Mouse (Mus musculus) E14TG2a.4 (cell line): ENCODE measurements around the gene Pde4dip.

Experiments
- H3K27me3 ChIP-seq: 2 replicates; pipeline ENCODE4 v1.6.1; 2014; ENCODE audit warnings: low read length, control low read depth; ENCODE audit not compliant: insufficient read depth
- H3K36me3 ChIP-seq: 2 replicates; pipeline ENCODE4 v1.6.1; 2014; ENCODE audit warnings: low read length, control low read depth; ENCODE audit not compliant: insufficient read depth
- H3K4me1 ChIP-seq: replicated peaks from 2 replicates; pipeline ENCODE4 v1.6.1; 2014; ENCODE audit warnings: low read depth, low read length, control low read depth
- H3K4me3 ChIP-seq: replicated peaks from 2 replicates; pipeline ENCODE4 v1.5.1; 2014; ENCODE audit warnings: mild to moderate bottlenecking, low read length
- H3K9me3 ChIP-seq: 2 replicates; pipeline ENCODE4 v1.6.1; 2014; ENCODE audit warnings: low read length, control low read depth
- CTCF ChIP-seq: conservative IDR thresholded peaks from 2 replicates; pipeline ENCODE4 v1.5.1; 2014; ENCODE audit warnings: low read length
- NANOG ChIP-seq: IDR thresholded peaks from 2 replicates; pipeline ENCODE4 v1.6.1; 2014; ENCODE audit warnings: borderline replicate concordance, low read length, mixed read lengths
- POU5F1 ChIP-seq: IDR thresholded peaks from 2 replicates; pipeline ENCODE4 v1.6.1; 2014; ENCODE audit warnings: low read length, borderline replicate concordance

The Pde4dip gene

DNA sequence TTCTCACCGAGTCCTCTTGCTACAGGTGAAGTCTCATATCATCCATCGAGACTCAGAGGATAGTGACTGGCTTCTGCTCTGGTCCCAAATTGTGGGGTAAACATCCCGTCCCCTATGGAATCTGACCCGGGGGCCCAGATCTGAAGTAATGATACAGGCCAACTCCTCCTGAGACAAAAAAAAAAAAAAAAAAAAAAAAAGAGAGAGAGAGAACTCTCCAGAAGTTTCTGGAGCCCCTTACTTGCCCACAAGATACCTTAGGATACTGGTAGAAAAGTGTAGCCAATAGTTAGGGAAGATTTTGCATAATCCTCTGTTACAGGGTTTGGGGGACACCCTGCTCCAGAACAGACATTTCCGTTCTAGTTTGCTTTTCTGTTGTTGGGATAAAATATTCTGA, 205.9 kb downstream of the Pde4dip start:
- Histone ChIP-seq H3K9me3 (no peaks in the 10 kb centered on the region), H3K4me1 (peaks cover 43% of the 10 kb centered on the region), H3K36me3 (no peaks in the 10 kb centered on the region), H3K27me3 (peaks cover 56% of the 10 kb centered on the region), H3K4me3 (peak overlapping the region; percentile 66)
- TF ChIP-seq POU5F1 (no peak), NANOG (no peak), CTCF (no peak)

DNA sequence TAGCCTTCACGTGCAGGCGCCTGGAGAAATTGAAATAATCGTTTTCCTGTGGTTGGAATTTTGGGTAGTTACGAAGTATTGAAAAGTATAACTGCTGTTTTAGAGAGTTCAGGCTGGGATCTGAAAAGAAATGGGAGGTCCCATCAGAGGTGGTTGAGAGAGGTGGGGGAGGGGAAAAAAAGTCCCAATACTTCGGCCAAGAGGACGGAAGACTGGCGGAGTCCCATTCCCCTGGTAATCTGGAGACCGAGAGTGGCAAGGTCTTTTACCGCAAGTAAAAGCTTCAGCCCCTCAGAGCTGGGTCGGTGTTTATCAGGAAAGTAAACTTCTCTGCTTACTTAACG, 206.4 kb downstream of the Pde4dip start:
- Histone ChIP-seq H3K4me3 (peak overlapping the region; percentile 66), H3K9me3 (no peaks in the 10 kb centered on the region), H3K36me3 (no peaks in the 10 kb centered on the region), H3K4me1 (peaks cover 45% of the 10 kb centered on the region), H3K27me3 (peaks cover 53% of the 10 kb centered on the region)
- TF ChIP-seq POU5F1, result no peak
- TF ChIP-seq NANOG, result no peak
- no peak for TF ChIP-seq CTCF

DNA sequence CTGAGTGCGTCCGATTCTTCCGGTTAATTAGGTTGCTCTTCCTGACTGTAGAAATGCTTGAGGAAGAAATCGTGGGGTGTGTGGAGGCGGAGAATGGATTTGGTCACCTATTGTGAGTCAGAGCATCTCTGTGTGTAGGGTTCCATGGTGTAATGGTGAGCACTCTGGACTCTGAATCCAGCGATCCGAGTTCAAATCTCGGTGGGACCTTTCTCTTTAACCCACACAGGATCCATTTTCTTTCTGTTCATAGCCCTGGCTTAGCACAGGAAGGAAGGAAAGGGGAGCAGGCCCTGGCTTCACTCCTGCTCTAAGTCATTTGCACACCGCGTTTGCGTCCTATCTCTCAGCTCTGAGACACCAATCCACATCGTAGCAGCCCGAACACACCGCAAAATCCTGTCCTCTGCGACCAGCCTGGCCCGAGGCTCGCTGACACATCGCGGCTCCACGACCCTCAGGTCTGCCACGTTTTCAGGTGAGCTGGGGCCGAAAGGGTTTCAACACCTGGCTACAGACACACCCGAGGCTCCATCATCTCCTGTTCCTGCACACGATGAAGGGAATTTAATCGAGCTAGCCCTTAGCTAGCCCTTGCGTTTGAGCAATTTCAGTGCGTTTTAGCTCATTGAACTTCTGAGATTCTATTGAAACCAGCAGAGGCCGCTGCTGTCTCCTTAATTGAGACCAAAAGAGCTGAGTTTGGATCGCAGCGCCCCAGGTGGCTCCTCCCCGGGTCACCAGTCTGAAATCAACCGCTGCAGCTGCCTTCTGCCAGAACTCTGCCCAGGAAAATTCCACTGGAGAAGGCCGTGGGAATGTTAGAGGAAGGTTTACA, 207.0 kb downstream of the Pde4dip start:
- Histone ChIP-seq H3K4me3 (peak overlapping the region; percentile 66), H3K36me3 (no peaks in the 10 kb centered on the region), H3K9me3 (no peaks in the 10 kb centered on the region), H3K4me1 (peaks cover 51% of the 10 kb centered on the region), H3K27me3 (peaks cover 50% of the 10 kb centered on the region)
- TF ChIP-seq CTCF, result peak; percentile 43
- TF ChIP-seq NANOG, result no peak

DNA sequence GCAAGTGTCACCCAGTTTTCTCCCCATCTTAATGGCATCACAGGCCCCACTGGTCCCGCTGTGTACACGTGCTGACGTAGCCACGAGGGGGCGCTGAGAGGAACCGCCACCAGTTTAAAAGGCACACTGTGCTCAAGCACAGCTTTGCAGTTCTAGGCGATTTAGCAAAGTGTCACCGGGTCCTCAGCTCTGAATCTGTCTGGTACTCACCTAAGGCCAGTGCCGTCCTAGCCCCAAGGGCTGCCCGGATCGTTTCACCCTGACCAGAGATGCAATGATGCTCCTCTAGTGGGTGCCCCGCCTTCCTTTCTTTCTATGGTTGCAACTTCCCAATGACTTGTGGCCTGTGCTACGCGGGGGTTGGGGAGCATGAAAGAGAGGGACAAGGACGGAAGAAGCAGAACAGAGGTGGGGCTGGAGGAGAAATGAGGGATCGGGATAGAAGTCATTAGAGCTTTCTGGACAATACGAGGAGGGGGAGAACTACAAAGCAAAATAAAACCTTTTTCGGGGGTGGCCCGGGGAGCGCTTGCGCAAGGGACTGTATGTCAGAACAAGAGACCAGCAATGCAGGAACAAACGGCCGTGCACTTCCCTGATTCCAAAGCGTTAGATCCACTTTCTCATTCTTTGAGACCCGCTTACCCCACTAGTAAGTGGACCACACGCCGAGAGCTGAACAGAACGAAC, 207.7 kb downstream of the Pde4dip start:
- peak overlapping the region; percentile 66 for H3K4me3 ChIP-seq
- H3K27me3 ChIP-seq, result peaks cover 43% of the 10 kb centered on the region
- H3K36me3 ChIP-seq, result no peaks in the 10 kb centered on the region
- no peaks in the 10 kb centered on the region for H3K9me3 ChIP-seq
- TF ChIP-seq CTCF, result peak; percentile 70
- no peak for TF ChIP-seq POU5F1
- H3K4me1 ChIP-seq, result peaks cover 51% of the 10 kb centered on the region

DNA sequence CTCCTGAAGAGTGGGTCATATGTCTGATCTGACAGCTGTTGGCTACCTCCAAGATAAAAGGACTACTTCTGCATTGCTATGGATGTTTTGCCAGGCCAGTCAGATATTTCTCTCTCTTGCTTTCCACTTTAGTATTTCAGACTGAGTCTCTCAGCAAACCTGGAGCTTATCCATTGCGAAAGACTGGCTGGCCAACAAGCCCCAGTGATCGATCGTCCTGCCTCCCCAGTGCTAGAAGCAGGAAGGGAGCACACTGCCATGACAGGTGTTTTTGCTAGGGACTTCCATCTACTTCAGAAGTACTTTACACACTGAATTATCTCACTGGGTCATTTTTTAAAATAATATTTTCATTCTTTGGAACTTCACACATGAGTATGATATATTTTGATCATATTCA, 210.1 kb downstream of the Pde4dip start:
- no peak overlapping the region for H3K4me3 ChIP-seq
- no peak for TF ChIP-seq POU5F1
- no peak for TF ChIP-seq NANOG
- TF ChIP-seq CTCF, result no peak
- H3K36me3 ChIP-seq, result no peaks in the 10 kb centered on the region
- peaks cover 35% of the 10 kb centered on the region for H3K4me1 ChIP-seq
- no peaks in the 10 kb centered on the region for H3K9me3 ChIP-seq
- peaks cover 35% of the 10 kb centered on the region for H3K27me3 ChIP-seq

DNA sequence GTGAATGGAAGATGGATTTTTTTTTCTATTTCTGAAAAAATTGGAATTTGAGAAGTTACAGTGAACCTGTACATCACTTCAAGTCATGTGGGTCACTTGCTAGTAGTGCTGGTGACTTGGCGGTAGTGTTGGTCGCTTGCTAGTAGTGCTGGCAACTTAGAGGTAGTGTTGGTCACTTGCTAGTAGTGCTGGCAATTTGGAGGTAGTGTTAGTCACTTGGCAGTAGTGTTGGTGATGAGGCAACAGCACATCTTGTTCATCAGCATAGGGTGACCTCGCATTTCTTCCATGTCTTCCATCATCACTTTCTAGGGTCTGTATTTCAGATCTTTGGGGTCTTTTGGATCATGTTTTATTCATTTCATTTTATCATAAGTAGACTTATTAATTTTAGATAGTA, 212.4 kb downstream of the Pde4dip start:
- Histone ChIP-seq H3K9me3 (no peaks in the 10 kb centered on the region), H3K4me3 (no peak overlapping the region), H3K4me1 (peaks cover 15% of the 10 kb centered on the region), H3K27me3 (peaks cover 16% of the 10 kb centered on the region), H3K36me3 (peaks cover 17% of the 10 kb centered on the region)
- TF ChIP-seq POU5F1 (no peak), NANOG (no peak), CTCF (no peak)

DNA sequence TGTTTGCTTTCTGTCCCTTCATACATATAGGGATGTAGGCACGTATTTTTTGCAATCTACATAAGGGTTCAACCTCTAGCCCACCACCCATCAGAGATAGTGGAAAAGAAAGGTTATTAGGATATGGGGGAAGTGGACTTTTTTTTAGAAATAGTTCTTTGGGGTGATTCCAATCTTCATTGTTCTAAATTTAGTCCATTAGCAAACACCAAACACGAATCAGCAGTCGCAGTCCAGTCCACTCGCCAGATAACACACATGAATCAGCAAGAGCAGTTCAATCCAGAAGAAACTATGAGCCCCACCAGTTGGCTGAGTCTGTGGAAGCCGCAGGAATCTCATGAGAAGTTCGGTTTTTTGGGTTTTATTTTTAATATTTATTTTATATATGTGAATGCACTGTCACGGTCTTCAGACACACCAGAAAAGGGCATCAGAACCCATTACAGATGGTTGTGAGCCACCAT, 213.8 kb downstream of the Pde4dip start, which contains the start of gene Gm17651:
TSS of gene Gm17651 (minus strand) at position 51 of the 467 bp plus-strand sequence.
- peaks cover 8% of the 10 kb centered on the region for H3K4me1 ChIP-seq
- no peaks in the 10 kb centered on the region for H3K9me3 ChIP-seq
- TF ChIP-seq POU5F1, result no peak
- no peak for TF ChIP-seq CTCF
- TF ChIP-seq NANOG, result no peak
- H3K27me3 ChIP-seq, result peaks cover 6% of the 10 kb centered on the region; the same call in 1 of the 2 replicates
- H3K36me3 ChIP-seq, result peaks cover 31% of the 10 kb centered on the region
- no peak within 1 kb of the TSS for H3K4me3 ChIP-seq

DNA sequence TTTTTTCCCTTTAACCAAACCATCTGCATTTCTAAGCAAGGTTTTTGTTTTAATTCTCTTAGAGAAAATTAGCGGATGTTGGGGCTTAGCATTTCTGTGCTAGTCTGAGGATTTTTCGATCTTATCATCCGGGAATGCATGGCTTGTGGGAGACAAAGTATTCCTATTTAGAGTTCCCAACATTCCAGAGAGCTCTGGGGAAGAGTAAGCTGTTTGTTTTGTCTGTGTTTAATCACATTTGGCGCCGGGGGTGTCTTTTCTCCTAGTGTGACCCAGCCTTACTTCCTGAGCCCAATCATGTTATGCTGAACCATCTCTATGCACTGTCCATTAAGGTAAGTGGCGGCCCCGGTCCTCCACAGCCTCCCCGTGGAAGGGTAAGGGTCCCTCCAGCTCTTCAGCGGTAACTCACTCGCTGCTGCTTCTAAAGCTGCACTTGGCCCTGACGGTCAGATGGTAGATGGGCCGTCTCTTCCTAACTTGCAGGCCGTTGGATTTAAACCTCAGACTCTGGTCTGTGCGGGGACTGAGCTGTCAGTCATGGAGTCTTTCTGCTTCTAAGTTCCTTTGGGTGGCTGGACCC, 221.3 kb downstream of the Pde4dip start:
- H3K9me3 ChIP-seq, result no peaks in the 10 kb centered on the region
- peaks cover 98% of the 10 kb centered on the region for H3K36me3 ChIP-seq
- H3K4me3 ChIP-seq, result no peak overlapping the region
- H3K27me3 ChIP-seq, result no peaks in the 10 kb centered on the region
- H3K4me1 ChIP-seq, result no peaks in the 10 kb centered on the region
- no peak for TF ChIP-seq POU5F1
- TF ChIP-seq NANOG, result no peak
- no peak for TF ChIP-seq CTCF
